Mouse (Mus musculus): Measurements from ENCODE around the gene Cacna2d2. TPM values are rescaled to one million over a fixed set of nuclear protein-coding genes. Genes with fewer than 3 reads are reported as not detected.

Gene Cacna2d2
- total RNA-seq (2021): 10 to 100 TPM in 1 of 2 experiments, 1 to 10 TPM in 1; 7.3 to 13.2 TPM

DNA sequence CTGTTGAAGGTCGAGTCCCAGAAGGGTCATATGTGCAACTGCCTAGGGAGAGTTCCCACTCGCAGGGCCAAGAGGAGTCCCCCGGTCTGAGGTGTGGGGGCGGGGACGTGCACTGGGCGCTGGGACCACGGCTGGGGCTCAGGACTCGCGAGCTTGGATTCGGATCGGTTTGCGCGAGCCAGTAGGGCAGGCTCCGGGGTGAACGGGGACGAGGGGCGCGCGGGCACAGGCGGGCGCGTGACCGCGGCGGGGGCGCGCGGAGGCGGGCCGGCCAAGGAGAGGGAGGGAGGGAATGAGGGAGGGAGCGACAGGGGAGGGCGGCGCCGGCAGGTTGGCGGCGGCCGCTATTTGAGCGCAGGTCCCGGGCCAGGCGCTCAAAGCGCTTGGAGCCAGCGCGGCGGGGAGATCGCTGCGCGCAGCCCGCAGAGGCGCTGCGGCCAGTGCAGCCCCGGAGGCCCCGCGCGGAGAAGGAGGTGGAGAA, at the start of gene Cacna2d2:
TSS of gene Cacna2d2 (plus strand) at position 122 of the 481 bp plus-strand sequence.
- DNase-seq: peak; percentile 65 to 71
- intact Hi-C loops (cut with DNase I): no loop called here

DNA sequence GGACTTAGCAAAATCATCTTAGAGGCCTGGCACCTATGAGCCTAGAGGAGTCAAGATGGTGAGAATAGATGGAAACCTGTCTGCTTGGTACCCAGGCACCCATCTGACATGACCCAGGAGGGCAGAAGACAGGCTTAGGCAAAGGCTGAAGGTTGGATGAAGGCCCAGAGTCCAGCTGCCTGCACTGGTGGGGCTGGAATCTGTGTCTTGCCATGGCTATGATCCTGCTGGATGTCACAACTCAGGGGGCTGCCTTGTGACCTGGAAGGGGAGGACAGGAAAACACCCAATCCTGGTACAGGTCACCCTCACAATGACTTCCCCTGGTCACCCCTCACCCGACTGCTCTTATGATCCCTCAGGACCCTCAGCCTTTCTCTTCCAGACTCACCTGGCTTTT, 44.6 kb upstream of the Cacna2d2 start:
- intact Hi-C loops (cut with DNase I): loop anchor here (5.0 kb wide), 1 partner anchor 453 kb away; no protein-coding TSS in a partner anchor
- no peak for DNase-seq

DNA sequence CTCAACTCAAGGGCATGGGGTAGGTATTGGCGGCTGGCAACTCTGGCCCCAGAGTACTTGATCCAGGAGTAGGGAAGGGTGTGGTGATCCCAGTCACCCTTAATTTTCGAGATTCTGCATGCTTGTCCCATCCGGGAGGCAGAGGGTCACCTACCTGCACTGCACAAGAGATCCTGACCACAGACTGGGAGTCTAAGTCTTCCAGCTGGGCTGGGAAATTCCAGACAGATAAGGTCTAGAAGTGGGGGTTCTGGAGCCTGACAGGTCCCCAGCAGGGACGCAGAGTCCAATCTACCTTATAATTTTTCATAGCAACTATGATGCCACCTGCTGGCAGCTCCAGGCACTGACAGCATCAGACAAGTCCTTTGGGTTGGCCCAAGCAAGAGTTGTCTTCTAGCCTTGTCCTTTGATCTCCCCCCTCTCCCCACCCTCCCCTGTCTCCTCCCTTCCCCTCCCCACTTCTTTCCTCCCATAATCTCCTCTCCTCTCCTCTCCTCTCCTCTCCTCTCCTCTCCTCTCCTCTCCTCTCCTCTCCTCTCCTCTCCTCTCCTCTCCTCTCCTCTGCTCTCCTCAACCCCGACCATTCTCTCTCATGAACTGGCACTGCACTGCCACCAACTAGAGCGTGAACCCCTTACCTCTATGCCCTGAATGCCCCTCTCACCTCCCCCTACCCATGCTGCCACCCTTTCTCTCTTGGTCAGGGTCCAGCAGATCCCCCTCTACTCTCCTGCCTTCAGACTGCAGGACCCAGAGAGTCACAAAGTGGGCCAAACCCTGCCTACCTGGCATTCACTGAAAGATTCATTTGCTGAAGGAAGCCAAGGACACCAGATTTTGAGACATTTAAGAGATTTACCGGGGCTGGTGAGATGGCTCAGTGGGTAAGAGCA, 43.3 kb upstream of the Cacna2d2 start:
- intact Hi-C loops (cut with DNase I): loop anchor here (1.0 to 5.0 kb wide), 2 partner anchors 62 to 454 kb away; no protein-coding TSS in a partner anchor
- DNase-seq: peak; percentile 71 to 78

DNA sequence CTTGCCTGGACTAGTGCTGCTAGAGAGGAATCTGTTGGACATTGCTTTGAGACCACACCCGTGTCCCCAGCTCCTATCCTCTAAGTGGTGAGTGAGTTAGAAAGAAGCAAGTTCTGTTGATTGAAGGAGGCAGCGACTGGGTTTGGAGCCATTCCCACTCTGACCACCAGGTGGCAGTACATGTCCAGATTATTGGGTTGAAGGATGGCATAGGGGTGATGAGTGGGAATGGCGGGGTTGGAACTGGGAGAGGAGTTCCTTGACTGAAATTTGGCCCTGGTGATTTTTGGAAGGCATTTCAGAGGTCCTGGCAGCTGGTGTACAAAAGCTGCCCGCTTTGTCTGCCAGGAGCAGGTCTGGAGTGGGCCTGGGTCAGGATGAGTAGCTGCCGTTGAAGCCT, 41.8 kb upstream of the Cacna2d2 start:
- intact Hi-C loops (cut with DNase I): loop anchor here (1.0 to 5.0 kb wide), 2 partner anchors 157 to 455 kb away; no protein-coding TSS in a partner anchor

DNA sequence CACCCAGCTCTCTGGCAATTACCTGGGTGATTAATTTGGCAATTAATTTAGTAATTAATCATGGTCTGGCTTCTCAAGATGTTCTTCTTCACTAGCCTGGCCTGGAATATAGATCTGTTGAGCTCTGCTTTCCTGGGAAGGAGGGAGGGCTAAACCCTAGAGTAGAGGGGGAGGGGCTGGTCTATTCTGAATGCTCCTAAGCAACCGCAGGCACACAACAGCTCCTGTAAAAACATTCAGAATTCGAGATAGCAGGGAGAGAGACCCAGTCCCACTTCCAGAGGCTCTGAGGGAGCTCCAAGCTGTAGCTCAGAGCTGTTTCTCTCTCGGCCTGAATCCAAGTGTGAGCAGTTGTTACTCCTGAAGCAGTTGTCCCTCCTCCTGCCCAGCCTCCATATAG, 38.4 kb upstream of the Cacna2d2 start:
- intact Hi-C loops (cut with DNase I): loop anchor here (10.0 kb wide), 1 partner anchor 314 kb away; the partner anchor contains the start of gene Gnat1
- no peak for DNase-seq

More for the DNA sequence above, 41.8 kb upstream of the Cacna2d2 start:
- peak; percentile 78 to 89 for DNase-seq

DNA sequence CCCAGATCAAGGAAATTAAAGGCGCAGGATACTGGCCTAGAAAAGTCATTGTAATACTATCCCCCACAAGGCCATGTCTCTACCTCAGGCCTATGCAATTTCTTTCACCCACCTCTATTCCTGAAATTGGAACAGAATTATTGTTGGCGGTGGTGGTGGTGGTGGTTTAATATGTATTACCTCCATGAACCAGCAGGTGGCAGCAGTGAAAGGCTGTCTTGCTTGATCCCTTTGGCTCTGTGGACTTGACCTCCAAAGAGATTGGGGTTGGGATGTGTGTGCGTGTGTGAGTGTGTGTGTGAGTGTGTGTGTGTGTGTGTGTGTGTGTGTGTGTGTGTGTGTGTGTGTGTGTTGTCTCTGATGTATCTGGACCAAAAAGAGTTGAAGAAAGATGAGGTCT, 32.8 kb upstream of the Cacna2d2 start:
- intact Hi-C loops (cut with DNase I): loop anchor here (1.0 to 10.0 kb wide), 3 partner anchors 97 to 308 kb away; partner anchors contain the start of gene Gnat1
- DNase-seq: peak; percentile 61 to 86

DNA sequence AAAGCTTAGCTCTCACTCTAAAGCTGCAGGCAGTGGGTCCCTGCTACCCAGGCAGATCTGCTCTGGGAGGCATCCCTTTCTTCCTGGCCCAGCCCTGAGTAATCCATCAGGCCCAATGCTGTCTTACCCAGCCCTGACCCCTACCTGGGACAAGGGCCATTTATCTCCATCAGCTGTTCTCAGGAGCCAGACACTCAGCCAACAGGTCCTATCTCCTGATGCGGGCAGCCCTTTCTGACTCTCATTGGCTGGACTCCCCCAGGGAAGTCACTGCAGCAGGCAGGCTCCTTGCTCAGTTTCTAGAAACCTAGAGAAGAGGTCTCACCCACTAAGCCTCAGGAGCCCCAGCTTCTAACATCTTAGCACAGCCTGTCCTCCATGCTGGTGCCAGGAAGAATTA, 31.1 kb upstream of the Cacna2d2 start:
- intact Hi-C loops (cut with DNase I): loop anchor here (10.0 kb wide), 1 partner anchor 306 kb away; the partner anchor contains the start of gene Gnat1
- no peak for DNase-seq

DNA sequence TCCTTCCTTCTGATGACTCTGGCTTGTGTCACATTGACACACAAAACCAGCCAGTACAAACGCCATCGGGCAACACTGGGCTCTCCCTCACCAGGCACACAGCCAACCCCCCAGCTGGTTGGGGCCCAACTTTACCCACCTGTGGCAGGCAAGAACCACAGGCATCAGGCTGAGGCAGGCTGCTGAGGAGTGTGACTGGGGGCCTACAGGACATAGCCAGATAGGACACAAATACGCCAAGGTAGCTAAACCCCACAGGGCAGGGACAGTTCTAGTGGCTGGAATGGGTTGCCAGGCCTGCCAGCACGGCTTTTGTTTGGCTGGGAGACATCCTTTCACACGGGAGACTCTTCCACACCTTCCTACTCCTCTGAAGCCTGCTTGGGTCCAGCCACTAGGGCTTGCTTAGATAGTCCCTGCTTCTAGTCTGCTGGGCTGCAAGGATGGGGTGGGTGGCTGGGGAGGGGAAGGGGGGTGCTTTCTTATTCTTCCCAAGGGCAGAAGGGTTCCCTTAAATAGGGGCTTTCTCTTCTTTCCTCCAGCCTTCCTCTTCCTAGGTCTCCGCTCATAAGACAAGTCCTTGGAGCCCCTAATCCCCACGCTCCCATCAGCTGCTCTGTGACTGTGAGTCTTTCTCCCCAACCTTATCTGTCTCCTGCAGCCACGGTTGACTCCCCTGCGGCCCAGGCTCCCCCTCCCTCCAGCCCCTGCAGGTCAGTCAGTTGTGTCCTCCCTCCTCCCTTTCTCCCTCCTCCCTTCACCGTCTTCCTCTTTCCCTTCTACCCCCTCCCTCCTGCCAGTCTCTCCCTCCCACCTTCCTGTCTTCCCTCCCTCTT, 29.9 kb upstream of the Cacna2d2 start:
- intact Hi-C loops (cut with DNase I): loop anchor here (10.0 kb wide), 1 partner anchor 305 kb away; the partner anchor contains the start of gene Gnat1
- DNase-seq: no peak

DNA sequence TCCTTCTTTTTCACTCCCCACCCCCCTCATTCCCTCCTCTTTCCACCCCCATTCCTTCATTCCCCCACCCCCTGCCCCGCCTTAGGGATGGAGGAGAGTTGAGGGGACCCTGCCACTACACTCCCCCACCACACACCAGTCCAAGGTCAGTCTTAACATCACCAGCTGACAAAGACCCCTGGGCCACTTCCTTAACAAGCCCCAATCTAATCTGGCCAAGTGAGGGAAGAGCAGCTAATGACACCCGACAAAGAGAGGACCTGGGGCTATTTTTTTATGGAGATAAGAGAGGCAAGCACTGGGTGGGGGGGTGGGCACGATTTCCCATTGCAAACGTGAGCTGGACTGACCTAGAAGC, 29.3 kb upstream of the Cacna2d2 start:
- intact Hi-C loops (cut with DNase I): no loop called here
- no peak for DNase-seq

DNA sequence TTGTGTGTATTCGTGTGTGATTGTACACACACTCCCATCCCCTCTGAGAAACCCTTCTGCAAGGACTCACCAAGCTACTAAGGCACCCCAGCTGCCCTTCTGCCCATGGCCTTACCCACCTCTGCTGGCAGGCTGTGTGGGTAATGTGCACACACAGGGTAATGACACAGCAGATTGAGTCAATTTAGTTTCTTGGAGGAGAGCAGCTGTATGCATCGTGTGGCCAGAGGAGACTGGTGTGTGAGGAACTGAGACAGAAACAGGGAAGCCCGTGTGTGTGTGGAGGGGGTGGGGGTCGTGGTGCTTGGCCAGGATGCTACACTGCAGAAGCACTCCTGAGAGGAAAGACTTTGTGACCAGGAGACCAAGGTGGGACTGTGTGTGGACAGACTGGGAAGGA, 27.0 kb upstream of the Cacna2d2 start:
- intact Hi-C loops (cut with DNase I): no loop called here
- DNase-seq: no peak

DNA sequence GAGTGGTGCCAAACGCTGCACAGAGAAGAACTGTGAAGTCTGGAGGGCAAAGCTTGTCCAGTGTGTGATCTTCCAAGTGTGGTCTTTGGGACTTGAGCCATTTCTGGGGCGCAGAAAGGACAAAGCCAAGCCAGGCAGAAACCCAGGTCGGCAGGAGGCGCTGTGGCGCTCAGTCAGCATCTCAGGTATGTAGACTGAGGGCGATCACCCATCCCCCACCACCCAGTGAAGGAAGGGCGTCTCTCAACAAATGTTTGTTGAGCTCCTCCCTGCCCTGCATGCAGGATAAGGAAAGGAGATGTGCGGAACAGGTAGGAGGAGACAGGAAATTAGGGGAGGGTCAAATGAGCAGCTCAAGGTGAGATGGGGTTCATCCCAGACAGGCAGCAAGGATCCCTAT, 24.8 kb upstream of the Cacna2d2 start:
- no peak for DNase-seq
- intact Hi-C loops (cut with DNase I): no loop called here

DNA sequence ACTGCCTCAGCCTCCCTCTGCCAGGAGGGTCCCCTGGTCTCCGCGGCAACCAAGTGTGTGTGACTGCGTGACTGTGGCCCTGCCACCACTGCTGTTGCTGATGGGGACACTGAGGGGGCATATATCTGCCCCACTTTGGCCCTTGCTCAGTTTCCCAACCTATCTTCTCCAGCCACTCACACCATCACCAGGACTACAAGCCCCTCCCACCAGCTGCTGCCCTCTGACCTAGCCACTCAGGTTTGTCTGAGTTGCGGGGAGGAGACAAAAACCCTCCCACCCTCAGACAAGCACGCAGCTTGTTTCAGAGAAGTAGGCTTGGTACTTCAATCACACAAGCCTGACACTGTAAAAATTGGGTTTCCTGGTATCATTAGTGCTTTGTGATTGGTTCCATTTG, 24.0 kb upstream of the Cacna2d2 start:
- intact Hi-C loops (cut with DNase I): no loop called here
- no peak for DNase-seq

DNA sequence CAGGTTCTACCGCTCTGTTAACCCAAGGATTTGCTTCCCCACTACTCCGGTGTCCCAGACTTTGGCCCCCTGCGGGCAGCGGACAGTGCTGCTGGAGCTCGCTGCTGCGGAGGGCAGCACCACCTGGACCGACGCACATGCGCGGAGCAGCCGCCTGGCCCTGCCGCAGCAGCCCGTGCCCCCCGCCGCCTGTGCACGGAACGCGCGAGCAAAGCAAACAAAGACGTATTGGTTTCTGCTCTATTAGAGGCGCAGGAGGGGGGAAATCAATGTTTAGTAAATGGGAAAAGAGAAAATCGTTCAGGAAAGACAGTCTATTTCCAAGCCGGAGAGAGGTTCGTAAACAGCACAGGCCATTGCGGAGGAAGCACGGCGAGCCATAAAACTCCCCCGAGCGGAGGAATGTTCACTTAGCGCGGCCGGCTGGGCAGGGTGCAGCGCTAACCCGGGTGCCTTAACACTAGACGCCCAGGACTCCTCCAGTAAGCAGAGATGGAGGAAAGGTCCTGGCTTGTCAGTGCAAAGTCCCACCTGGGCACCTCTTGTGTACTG, 21.4 kb upstream of the Cacna2d2 start:
- intact Hi-C loops (cut with DNase I): no loop called here
- peak in 1 of 2 experiments; percentile 15 for DNase-seq

DNA sequence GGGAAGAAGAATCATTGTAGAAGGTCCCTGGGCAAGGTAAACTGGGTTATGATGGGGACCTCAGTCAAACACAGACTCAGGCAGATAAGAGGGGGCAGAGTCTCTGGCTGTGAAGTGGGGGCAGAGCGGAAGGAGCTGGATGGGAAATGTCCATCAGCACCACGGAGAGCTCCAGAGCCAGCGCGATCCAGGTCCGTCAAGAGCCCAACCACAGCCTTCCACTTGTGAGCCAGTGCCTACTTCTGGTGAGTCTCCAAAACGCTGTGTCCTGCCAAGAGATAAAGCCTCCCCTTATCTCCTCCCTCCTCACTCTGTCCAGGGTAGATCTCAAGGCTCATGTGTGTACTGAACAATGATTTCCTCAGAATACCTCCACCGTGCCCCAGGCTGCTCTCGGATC, 17.7 kb upstream of the Cacna2d2 start:
- intact Hi-C loops (cut with DNase I): no loop called here
- DNase-seq: peak; percentile 59 to 73

DNA sequence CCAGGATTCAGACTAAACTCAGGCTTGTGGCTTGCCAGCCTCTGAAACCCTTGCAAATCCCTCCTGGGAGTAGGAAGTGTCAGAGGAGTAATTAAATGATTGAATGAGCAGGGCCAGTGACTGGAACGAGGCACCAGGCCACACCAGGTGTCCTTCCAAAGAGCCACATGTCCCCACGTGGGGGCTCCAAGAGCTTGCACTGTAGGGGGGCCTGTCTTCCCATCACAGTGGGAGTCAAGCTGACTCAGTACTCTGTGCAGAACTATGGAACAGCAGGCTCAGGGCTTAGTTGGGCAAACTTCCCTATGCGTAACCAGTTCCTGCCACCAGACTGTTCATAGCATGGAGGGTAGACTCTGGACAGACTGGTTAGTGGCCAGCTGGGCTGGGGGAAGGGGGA, 15.0 kb upstream of the Cacna2d2 start:
- intact Hi-C loops (cut with DNase I): no loop called here
- no peak for DNase-seq

DNA sequence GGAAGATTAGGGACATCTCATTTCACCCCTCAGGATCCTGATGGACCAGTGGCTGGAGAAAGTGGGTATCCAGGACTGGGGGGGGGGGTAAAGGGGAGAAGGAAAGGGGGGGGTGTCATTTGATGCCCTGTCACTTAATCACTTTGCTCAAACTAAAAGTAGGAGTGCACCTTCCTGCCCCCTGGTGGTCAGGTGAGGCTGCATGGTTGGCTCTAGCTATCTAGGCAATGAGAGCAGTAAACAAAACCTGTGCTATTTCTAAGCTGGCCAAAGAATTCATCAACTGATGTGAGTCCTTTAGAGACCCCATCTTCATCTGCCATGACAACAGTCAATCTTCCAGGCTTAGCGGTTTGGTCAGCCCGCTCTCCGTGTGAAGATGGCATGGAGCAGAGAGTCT, 12.7 kb upstream of the Cacna2d2 start:
- no peak for DNase-seq
- intact Hi-C loops (cut with DNase I): no loop called here

DNA sequence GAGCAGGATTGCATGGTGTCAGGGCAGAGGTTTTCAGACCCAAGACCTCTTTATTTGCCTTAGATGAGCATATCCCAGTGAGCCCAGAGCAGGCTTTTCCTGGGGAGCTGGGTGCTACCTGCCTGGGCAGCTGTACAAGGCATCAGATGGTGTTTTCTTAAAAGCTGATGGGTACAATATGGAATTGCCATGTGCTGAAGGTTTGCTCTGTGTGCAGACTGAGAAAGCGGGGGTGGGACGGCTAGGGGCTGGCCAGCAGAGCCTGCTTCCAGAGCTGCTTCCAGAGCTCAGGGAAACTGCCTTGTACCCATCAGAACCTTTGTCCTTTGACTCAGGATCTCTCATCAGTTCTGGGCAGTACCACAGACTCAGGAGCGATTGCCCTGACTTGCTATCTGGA, 11.7 kb upstream of the Cacna2d2 start:
- intact Hi-C loops (cut with DNase I): no loop called here
- no peak for DNase-seq

DNA sequence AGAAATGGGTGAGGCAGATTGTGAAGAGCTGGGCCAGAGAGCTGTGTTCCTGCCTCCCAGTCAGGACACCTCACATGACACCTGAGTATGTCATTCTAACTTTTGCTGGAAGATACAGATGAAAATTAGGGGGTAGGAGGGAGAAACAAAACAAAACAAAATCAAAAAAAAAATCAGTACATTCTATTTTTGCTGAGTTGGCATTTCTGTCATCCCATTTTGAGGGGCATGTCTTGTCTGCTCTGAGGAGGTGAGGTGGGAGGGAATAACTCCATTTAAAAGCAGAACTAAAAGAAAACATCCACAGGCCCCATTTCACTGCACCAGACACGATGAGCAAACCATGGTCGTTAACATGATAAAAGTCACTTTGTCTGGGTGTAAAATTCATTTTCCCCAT, 11.1 kb upstream of the Cacna2d2 start:
- no peak for DNase-seq
- intact Hi-C loops (cut with DNase I): no loop called here

DNA sequence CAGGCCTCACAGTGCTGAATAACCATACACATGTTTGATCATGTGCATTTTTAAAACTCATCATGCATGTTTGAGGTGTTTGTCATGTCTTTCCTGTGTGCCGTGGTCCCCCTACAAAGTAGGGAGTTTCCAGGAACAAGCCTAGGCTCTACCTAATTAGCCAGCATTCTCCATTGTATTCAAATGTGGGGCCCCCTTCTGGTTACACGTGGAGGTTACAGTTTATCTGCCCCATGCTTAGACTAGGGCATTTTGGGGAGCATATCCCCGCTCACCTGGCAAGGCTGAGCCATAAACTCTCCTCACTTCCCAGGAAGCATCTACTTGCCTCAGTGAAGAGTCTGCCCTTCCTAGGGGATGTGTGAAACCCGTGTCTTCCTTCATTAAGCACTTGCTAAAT, 3.0 kb upstream of the Cacna2d2 start:
- no peak for DNase-seq
- intact Hi-C loops (cut with DNase I): no loop called here

DNA sequence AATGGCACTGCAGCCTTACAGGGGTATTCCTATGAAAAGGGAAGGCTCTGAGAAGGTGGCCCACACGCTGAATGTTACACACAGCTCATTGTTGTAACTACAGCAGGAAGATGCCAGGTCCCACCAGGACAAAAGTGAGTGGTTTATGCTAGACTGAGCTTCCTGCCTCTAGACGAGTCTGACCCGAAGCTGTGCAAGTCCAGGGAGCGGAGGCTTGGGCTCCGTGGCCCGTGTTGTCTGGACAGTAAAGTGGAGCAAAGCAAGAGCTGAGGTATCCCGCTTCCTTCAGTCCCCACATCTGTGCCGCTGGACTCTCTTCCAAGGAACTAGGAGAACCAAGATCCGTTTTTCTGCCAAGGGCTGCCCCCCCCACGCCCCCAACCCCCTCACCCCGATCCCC, 444 bp upstream of the Cacna2d2 start:
- intact Hi-C loops (cut with DNase I): no loop called here
- no peak for DNase-seq

DNA sequence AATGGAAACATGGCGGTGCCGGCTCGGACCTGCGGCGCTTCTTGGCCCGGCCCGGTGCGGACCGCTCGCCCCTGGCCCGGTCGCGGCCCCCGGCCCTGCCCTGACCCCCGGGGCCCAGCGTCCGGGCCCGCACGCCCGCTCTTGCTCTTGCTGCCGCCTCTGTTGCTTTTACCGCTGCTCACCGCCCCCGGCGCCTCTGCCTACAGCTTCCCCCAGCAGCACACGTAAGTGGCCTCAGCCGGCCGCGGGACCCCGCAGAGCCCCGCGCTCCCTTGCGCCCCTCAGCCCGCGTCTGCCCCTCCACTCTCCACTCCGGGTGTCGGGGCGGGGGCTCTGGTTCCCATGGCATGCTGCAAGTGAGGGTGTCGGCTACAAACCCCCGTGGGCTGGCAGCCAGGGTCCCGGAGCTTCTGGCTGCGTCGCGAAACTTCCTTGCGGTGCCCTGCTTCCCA, 674 bp downstream of the Cacna2d2 start:
- intact Hi-C loops (cut with DNase I): no loop called here
- peak; percentile 4 to 14 for DNase-seq
